Mouse (Mus musculus) c-Kit-positive CD71-negative TER-119-negative erythroid progenitor cells, embryonic 14.5 days (primary cell): ENCODE measurements around the gene Prss1.
"Not testable (repeated sequence)": the region's sequence is repeated elsewhere in the genome, so short reads cannot be mapped to it uniquely, and the experiment has no call there.

Experiments used
- DNase-seq: peaks from one replicate; pipeline ENCODE4 v3.0.0-alpha.2; 2013; ENCODE audit warnings: low read depth

The Prss1 gene

DNA sequence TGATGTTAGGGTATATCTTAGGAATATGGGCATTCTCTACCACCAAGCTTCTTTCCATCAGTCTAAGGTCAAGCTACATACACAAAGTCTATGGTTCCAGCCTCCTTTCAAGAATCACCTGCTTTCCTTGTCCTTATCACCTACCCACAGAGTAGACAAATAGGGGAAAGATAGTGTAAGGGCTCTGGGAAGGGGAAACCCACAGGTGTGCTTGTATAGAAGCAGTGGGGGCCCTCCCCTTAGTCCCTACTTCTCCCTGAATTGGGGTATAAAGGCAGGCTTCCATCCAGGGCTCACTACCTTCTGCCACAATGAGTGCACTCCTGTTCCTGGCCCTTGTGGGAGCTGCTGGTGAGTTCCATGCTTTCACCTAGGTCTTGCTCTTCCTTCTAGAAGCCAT, at the start of gene Prss1:
Gene Prss1, plus strand, starts transcription at position 301 of the 400 bp plus-strand sequence.
- not testable (repeated sequence) for DNase-seq

DNA sequence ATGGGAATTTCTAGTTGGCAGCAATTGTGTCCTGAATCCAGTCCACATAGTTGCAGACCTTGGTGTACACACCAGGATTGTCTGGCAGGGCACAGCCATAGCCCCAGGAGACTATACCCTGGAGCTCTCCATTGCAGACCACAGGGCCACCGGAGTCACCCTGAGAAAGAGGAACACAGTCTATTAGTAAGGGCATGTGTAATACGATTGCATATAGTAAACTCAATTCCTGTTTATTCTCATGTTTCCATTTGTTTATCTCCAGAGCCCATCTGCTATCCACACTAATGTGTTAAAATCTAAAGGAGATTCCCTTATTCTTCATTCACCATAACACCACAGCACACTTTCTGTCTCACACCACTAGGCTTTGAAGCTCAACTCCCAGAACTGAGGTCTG, 16.5 kb upstream of the Prss1 start:
- DNase-seq: not testable (repeated sequence)

DNA sequence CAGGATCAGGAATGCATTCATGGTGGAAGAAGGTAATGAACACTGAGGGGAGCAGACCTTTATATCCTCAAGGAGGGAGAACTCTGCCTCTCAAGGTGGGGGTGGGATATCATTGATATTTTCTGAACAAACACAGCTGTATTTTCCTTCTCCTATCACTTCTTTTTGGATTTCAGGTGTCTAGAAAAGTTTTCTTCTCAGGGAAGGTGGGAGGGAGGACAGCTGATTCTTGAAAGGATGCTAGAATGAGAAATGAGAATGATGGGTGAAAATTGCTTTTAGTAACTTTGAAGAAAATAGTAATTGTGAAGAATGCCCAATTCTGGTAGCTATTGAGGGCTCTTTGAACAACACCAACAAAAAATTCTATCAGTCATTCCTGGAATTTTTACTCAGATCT, 12.7 kb upstream of the Prss1 start, which contains the start of gene Gm10334:
Gene Gm10334, minus strand, starts transcription at position 101 of the 400 bp plus-strand sequence.
- not testable (repeated sequence) for DNase-seq

DNA sequence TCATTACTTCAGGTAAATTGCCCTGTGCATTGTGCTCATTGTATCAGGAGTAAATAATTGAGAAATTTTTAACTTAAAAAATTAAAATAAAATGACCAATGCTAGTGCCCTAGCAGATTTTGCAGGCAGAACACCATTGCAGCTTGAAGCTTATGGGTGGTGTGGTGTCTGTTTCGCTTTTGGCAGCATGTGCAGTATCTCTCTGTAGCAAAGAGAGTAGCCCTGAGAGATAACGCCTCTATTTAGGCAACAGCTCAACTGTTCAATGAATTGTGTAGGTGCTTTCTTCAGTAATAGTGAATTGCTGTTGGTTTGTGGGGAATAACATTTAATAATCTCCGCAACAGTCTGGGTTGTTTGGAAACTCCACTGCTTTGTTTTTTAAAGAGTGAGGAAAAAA, 40.6 kb downstream of the Prss1 start:
- no peak for DNase-seq

DNA sequence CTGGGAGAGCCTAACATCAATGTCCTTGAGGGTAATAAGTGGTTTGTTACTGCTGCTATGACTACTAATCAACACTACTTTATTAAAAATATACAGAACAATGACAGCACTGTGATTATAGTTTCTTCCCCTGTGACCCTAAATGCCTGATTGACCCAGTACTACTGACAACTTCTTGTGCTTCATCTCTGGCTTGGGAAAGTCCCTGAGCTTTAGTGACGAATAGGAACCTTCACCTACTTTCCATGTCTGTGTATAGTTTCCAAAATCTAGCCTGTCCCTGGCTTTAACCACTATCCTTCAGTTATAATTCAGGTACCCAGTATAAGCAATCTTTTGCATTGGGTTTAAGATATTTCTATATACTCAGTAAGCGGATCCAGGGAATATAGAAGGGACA, 46.2 kb downstream of the Prss1 start:
- DNase-seq: no peak

DNA sequence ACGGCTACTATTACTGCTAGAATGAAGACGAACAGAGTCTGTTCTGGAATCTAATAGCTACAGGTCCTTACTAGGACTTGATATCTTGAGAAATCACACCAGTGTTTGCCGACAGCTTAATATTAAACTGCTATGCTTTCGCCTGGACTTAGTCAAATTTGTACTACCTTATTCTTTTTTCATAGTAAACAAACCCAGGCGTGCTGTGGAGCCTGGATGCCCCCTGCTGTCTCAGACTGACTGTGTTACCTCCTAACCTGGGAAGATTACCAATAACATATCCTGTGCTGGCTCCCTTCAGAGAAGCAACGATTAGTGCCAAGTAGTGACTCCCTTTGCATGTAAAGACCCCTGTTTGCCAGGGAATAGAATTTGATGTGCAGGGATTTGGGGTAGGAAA, 46.6 kb downstream of the Prss1 start:
- DNase-seq: no peak
